Mouse (Mus musculus) G1E-ER4 (cell line): Measurements from ENCODE around the gene Actg2. TPM values are rescaled to one million over a fixed set of nuclear protein-coding genes. Genes with fewer than 3 reads are reported as not detected.

Experiments
- GATA1 ChIP-seq: IDR thresholded peaks from one replicate; pipeline ENCODE4 v1.8.0; 2012; ENCODE audit warnings: low read length, inconsistent platforms
- polyA plus RNA-seq: library from polyadenylated mRNA; stranded (reverse); fragments of >175 nt; gene quantifications from 2 replicates; pipeline ENCODE4 v1.2.3, GENCODE M21; 2012

The Actg2 gene
- polyA plus RNA-seq, 1 experiment = not detected

DNA sequence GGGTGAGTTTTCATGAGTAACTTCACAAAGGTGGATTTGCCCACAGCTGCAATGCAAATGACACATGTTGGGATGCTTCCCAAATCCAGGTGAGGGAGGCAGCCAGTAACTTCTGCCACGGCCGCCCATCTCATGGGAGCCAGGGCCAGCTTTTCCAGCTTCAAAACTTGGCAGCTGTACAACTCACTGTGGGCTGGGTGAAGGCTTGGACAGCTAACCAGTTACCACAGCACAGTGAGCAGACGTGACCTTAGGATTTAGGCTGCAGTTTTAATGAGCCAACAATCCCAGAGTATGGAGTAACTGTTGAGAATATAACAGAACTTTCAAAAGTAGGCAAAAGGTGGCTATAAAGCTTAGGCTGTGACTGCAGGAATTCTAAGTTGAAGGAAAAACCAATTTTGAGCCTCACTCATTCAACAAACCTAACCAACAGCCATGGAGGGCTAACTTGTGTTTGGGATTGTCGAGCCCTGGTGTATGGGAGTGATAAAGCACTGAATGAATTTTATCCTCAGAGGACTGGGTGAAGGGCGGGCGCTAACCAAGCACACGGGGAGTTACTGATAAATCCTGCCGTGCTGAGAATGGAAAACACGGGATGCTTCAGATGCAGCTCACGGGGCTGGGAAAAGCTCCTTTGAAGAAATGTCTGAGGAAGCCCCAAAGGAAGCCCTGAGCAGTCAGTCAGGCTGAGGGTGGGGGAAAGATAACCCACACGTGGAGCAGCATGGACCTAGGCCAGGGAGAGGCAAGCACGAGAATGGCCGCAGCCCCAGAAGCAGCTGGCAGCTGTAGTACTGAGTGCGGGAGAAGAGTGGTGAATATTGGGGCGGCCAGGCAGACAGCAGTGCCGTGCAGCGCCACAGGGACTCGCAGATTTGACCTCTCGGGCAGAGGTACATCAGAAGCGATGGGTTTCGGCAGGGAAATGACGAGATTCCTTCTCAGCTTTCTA lies 39.0 kb downstream of the Actg2 start:
- TF ChIP-seq GATA1 = no peak

DNA sequence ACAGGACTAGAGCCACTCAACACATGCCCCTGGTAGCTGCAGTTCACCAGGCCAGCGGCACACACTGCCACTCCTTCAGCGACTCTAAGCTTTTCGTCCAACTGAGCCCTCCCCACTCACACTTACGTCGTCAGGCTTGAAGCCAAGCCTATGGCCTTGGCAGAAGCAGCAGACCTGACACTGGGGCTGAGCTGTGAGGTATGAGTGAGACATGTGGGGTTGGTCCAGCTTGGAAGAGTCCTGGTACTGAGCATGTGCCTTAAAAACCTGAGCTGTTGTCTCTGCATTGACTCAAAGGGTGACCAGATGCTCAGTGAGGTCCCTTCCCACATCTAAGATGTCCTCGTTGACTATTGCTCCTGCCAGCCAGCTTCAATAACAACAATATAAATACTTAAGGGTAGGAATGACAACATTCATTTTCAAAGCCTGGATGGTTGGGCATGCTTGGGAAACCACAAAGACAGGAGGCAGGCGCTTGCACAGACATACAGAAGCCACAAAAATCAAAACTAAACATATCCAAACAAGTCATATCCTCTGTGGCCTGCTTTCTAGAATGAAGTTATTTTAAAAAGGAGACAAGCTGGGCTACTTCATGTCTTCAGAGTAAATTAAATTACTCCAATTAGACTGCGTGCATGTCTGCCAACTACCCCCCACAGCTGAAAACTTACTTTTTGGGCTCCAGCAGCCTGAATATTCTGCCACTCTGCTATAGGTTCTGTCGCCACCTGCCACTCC lies 39.9 kb downstream of the Actg2 start:
- TF ChIP-seq GATA1 = no peak

DNA sequence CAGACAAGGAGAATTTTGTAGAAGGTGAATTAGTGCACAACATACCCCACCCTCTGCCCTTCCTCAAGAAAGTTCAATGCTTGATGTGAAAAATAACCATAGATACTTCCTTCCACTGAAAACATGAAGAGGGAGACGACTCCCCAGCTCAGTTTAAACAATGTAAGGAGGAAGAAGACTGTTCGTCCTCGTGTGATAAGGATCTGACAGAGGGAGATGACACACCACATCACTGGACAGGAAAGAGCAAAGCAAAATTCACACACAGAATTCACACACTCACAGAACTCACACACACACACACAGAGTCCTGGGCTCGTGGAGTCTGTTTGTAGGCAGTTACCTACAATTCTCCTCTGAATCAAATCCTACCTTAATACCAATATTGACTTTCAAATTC lies 45.4 kb downstream of the Actg2 start:
- TF ChIP-seq GATA1 = no peak

DNA sequence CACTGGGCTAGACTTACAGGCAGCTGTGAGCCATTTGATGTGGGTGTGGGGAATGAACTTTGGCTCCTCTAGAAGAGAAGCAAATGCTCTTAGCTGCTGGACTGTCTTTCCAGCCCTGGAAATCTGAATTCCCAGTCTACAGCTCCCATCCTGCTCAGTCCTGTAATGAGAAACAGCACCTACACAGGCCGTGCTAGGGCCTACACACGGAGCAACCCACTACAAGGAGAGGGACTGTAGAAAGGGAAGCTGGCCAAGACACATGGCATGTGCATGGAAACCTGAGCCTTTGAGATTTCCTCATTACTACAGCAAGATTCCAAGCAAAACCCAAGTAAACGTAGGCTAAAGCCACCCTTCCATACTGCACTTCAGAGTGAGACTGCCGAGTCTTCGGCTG lies 47.9 kb downstream of the Actg2 start:
- no peak for TF ChIP-seq GATA1

DNA sequence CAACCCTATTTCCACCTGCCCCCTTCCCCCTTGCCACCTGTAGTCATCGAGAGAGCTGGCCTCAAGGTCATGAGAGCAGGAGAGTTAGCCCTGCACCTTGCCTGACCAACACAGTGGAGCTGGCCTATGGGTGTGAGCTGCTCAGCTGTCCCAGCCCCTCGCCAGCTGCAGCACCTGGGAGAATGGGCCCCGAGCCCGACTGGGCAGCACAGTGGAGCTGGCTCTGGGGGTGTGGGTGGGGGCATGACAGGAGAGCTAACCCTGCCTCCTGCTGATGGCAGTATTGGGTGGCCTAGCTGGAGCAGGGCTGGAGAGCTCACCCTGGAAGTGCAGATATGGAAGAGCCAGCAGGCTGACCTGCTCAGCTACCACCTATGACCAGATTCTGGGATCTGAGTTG lies 48.8 kb downstream of the Actg2 start:
- TF ChIP-seq GATA1 = no peak

DNA sequence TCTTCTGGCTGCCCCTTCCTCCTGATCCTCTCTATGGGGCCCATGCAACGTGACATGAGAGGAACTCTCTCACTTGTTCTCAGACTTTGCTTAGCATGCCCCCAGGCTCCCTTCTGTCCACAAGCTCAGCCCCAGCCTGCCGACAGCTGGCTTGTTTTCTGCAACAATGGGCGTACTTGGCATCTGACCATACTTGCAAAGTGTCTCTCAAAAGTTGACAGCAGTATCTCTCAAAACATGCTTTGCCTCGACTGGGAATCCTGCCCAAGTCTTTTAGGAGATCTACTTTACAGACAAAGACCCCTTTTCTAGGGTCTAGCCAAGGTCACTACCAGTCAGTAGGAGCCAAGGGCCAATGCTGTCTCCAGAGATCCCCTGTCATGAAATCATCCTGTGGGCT lies 50.2 kb downstream of the Actg2 start:
- TF ChIP-seq GATA1 = no peak

DNA sequence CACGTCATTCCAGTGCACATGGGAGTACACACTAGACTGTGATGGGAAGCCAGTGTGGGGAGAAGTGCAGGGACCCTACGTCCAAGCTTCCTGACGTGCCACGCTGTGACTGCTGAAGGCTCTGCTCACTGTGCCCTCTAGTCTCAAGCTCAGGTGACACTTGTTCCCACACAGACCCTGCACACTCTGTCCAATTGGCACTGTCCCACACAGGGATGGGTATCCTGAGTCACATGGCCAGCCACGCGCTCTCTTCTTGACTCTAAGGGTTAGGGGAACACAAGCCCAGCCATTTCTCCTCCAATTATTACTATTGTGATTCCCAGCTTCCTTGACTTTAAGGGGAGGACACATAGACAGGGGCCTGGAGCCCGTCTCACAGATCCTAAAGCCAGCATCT lies 52.3 kb downstream of the Actg2 start:
- no peak for TF ChIP-seq GATA1

DNA sequence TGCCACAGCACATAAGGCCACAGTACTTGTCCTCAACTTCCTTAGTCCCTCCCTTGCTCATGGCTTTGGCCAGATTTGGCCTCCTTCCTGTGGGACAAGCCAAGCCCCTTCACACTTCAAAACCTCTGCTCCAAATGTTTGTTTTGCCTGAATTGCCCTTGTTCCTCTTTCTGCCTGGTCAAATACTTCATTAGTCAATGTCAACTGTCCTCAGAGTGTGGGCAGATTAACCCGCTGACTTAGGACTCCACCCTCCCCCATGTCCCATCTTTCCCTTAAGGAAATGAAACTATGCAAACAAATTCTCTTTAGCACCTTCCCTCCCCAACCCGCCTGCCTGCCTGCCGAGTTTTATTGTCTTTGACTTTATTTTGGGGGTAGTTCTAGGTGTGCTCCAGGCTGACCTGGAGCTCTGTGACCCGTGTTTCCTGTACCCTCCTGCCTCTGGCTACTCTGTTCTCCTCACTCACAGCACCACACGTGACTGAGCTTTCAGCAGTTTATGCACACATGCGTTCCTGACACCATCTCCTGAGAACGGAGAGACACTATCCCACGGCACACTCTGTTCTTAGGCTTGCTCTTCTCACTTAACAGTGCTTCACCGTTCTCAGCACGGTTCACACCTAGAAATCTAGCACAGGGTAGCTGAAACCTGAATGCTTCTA lies 53.5 kb downstream of the Actg2 start:
- TF ChIP-seq GATA1 = no peak

DNA sequence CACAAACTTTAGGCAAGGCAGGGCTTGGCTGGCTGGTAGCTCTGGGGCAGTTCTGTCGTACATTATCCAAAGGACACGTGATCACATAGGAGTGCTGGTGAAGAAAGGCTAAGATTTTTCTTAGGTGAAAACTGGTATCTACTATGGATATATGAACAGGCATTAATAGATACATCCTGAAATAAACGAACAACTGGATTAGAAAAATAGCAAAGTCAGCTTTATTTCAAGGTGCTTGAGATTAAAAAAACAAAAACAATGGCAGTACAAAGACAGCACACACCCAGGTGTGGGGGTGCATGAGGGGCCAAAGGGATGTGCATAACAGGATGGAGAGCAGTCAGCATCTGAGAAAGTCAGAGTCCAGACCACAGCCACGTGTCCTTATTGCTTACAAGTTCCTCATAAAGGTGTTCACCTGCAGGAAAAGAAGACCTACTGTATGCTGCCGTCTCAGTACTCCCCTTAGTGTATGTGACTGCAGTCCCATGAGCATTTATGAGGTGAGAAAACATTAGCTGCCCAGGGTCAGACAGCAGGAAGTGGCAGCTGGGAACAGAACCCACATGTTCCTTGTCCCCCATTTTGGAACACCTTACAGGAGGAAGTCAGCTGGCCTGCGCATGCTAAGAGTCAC lies 55.9 kb downstream of the Actg2 start:
- TF ChIP-seq GATA1 = no peak

DNA sequence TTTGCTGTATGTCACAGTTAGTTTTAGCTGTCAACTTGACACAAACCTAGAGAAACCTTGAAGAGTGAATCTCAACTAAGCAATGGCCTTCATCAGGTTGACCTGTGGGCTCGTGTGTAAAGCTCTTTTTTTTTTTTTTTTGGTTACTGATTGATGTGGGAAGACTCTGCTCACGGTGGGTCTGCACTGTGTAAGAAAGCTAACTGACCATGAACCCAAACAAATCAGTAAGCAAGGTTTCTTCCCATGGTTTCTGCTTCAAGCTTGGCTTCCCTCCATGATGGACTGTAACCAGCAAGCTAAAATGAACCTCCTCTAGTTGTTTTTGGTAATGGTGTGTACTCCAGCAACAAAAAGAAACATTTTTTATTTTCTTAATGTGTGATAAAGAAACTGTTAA lies 56.9 kb downstream of the Actg2 start:
- no peak for TF ChIP-seq GATA1

DNA sequence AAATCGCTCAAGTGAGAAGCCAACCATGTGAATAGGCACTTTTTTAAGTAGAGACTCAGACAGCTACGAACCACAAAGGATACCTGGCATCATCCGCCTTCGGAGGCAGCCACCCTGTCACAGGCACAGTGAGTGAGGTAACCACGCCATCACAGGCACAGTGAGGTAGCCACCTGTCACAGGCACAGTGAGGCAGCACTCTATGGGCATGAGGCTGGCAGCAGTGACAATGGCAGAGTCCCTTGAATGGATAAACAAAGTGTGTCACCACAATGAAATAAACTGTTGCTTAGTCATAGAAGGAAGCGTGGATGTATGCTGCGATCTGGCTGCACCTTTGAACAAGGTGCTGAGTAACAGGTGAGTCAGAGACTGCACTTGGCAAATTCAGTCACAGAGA lies 57.4 kb downstream of the Actg2 start:
- TF ChIP-seq GATA1 = no peak

DNA sequence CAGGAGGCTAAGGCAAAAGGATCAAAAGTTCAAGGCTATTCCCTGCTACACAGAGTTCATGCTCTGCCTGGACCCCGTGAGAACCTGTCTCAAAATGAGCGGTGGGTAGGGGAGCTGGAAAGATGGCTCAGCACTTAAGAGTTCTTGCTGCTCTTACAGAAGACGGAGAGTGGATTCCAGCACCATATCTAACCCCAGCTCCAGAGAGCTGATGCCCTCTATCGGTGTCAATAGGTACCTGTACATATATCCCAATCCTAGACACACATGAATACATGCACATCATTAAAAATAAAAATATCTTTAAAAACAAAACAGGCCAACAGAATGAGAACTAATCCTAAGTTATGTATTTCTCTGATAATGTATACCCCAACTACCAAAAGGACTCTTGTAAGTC lies 57.8 kb downstream of the Actg2 start:
- TF ChIP-seq GATA1 = no peak

DNA sequence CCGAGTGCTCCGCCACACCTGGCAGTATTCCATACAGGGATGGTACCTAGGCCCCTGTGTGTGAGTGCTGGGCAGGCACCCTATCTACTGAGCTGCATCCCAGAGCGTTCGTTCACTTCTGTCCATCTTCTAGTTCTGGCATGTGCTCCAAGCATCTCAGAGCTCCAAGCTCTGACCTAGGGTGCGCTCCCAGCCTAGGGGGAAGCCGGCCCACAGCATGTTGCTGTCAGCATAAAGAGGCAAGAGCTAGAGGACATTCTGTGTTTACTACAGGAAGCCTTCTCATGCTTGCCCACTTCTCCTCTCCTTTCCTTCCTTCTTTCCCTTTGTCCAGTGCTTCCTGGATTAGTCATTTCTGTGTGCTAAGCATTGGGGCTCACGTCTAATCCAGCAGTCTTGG lies 60.6 kb downstream of the Actg2 start:
- TF ChIP-seq GATA1 = no peak

DNA sequence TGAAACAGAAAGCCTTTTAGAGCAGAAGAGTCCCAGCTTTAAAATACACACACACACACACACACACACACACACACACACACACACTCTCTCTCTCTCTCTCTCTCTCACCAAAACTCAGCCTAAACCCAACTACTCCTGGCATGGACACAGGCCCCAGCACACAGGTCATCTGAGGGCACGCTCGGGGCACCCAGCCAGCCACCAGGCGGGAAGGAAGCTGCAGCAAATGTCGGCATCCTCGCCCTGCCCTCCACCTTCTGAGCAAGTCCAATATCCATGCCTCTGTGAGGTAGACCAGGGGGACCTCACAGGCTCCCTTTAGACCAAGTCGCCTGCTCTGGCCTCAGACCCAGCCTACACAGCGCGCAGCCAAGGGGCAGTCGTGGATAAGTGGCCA lies 62.8 kb downstream of the Actg2 start:
- TF ChIP-seq GATA1 = no peak

DNA sequence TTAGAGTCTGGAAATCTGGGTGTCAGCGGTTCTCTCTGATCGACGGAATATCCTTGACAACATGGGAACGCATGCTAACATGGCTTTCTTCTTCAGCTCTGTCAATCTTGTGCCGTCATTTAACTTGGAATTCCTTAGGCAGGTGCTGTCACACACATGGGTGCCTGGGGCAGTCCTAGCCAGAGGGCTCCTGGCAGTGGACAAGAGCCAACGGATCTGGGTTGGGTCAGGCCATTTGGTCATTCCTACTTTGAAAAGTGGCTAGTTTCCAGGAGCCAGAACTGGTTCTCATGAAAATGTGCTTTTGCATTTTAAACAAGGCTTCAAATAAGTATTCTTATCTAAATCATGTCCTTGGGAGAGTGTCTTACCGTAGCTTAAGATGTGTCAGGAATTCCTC lies 64.3 kb downstream of the Actg2 start:
- TF ChIP-seq GATA1 = no peak

DNA sequence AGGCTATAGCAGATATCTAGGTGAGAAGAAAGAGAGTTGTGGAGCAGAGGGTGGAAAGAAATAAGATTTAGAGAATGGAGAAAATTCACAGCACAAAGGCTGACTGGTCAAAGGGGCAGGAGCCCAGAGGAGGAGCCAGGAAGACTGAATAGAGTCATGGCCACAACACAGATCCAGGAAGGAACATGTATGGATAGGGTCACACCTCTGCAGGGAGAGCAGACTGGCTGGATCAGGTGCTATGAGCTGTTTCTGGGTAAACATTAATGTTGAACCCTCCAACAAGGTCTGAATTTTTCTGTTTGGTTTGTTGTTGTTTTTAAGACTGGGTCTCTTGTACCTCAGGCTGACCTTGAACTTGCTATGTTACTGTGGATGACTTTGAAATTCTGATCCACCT lies 72.1 kb downstream of the Actg2 start:
- TF ChIP-seq GATA1 = no peak

Other genes starting within 250 kb of the Actg2 start
- gene Mthfd2, start 210.4 kb downstream of the Actg2 start, polyA plus RNA-seq = 28.6 and 33.9 TPM in 2 replicates
- gene Mob1a, start 210.2 kb downstream of the Actg2 start, polyA plus RNA-seq = 121 and 167 TPM in 2 replicates
- gene Bola3, start 187.1 kb downstream of the Actg2 start, polyA plus RNA-seq = 66.7 and 111 TPM in 2 replicates
- 36.2 and 60.4 TPM in 2 replicates for gene Tet3, start 77.2 kb downstream of the Actg2 start, polyA plus RNA-seq
- 6.7 and 8.9 TPM in 2 replicates for gene Dguok, start 29.3 kb downstream of the Actg2 start, polyA plus RNA-seq
- 1.2 and 1.6 TPM in 2 replicates for gene Stambp, start 36.5 kb upstream of the Actg2 start, polyA plus RNA-seq
- gene Clec4f, start 119.9 kb upstream of the Actg2 start, polyA plus RNA-seq = not detected in 2 replicates
- not detected in 2 replicates for gene Cd207, start 141.6 kb upstream of the Actg2 start, polyA plus RNA-seq
- gene Vax2, start 175.0 kb upstream of the Actg2 start, polyA plus RNA-seq = not detected in 2 replicates
- gene Atp6v1b1, start 206.7 kb upstream of the Actg2 start, polyA plus RNA-seq = not detected in 2 replicates
- gene Ankrd53, start 226.4 kb upstream of the Actg2 start, polyA plus RNA-seq = not detected in 2 replicates
- 46.2 and 58.9 TPM in 2 replicates for gene Tex261, start 239.5 kb upstream of the Actg2 start, polyA plus RNA-seq